Mouse (Mus musculus) lung, embryonic 16.5 days (tissue): ENCODE results near the gene Irx2. TPM values are rescaled to one million over a fixed set of nuclear protein-coding genes. Genes with fewer than 3 reads are reported as not detected.

Experiments
- ATAC-seq: fragments of 200-750 bp; cut with Nextera tagmentation; 2 replicates; pipeline ENCODE4 v1.8.0; 2017; ENCODE audit warnings: low read depth, mild to moderate bottlenecking, moderate library complexity
- H3K27ac ChIP-seq: fragments of 300-500 bp; sonication (generic); 2 replicates; pipeline ENCODE4 v1.5.1; 2014; ENCODE audit warnings: mild to moderate bottlenecking, control low read depth, low read length
- H3K27me3 ChIP-seq: fragments of 300-500 bp; sonication (generic); 2 replicates; pipeline ENCODE4 v1.6.1; 2014; ENCODE audit warnings: low read depth, low read length, mixed read lengths; ENCODE audit not compliant: control insufficient read depth, insufficient read depth
- H3K36me3 ChIP-seq: fragments of 300-500 bp; sonication (generic); 2 replicates; pipeline ENCODE4 v1.6.1; 2014; ENCODE audit warnings: low read length; ENCODE audit not compliant: control insufficient read depth, insufficient read depth
- H3K4me1 ChIP-seq: fragments of 300-500 bp; sonication (generic); replicated peaks from 2 replicates; pipeline ENCODE4 v1.6.1; 2014; ENCODE audit warnings: low read length, mixed read lengths; ENCODE audit not compliant: control insufficient read depth, insufficient read depth
- H3K4me2 ChIP-seq: fragments of 300-500 bp; sonication (generic); 2 replicates; pipeline ENCODE4 v1.6.1; 2014; ENCODE audit warnings: low read depth, low read length, control low read depth
- H3K4me3 ChIP-seq: fragments of 300-500 bp; sonication (generic); 2 replicates; pipeline ENCODE4 v1.5.1; 2014; ENCODE audit warnings: mild to moderate bottlenecking, low read length, control low read depth
- H3K9ac ChIP-seq: fragments of 300-500 bp; sonication (generic); 2 replicates; pipeline ENCODE4 v1.6.1; 2014; ENCODE audit warnings: low read length, control low read depth
- H3K9me3 ChIP-seq: fragments of 300-500 bp; sonication (generic); 2 replicates; pipeline ENCODE4 v1.6.1; 2016; ENCODE audit warnings: low read length; ENCODE audit not compliant: control insufficient read depth
- WGBS: fragments of 180-500 bp; shearing (Covaris S2); extraction: QIAGEN DNeasy Blood & Tissue Kit; methylation state at CpG from one replicate; pipeline ENCODE4 v1.1.7; 2014; 5-methylcytosine and 5-hydroxymethylcytosine counted together
- polyA plus RNA-seq: library from polyadenylated mRNA; unstranded; fragments of >200 nt; fragmentation: Nextera tagmentation; extraction: Ambion mirVana; gene quantifications from 2 replicates; pipeline ENCODE4 v1.2.1, GENCODE M21; 2015

Gene Irx2
- polyA plus RNA-seq, 1 experiment from 2014 or later: 17.3 TPM

DNA sequence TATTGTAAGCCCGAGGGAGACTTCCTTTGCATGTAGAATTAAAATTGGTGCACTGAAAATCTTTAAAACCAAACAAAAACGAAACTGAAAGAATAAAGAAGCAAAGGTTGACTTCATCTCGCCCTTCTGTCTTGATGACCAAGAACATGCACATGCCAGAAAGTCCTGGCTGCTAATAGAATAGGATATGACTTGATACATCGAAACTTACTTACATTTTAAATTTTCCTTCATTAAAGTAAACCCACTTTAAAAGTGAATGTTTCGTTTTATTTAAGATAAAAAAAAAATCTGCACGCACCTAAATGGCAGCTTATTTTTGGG lies 3.8 kb upstream of the Irx2 start:
- Histone ChIP-seq H3K27ac (peak overlapping the region; percentile 76), H3K4me1 (no peaks in the 10 kb centered on the region), H3K36me3 (no peaks in the 10 kb centered on the region), H3K9ac (peak overlapping the region; percentile 70), H3K27me3 (peaks cover 73% of the 10 kb centered on the region), H3K4me2 (peak overlapping the region; percentile 81), H3K9me3 (no peaks in the 10 kb centered on the region), H3K4me3 (peak overlapping the region; percentile 51)
- no peak for ATAC-seq
- WGBS: 4% methylated on average over 6 of the region's 6 CpGs

DNA sequence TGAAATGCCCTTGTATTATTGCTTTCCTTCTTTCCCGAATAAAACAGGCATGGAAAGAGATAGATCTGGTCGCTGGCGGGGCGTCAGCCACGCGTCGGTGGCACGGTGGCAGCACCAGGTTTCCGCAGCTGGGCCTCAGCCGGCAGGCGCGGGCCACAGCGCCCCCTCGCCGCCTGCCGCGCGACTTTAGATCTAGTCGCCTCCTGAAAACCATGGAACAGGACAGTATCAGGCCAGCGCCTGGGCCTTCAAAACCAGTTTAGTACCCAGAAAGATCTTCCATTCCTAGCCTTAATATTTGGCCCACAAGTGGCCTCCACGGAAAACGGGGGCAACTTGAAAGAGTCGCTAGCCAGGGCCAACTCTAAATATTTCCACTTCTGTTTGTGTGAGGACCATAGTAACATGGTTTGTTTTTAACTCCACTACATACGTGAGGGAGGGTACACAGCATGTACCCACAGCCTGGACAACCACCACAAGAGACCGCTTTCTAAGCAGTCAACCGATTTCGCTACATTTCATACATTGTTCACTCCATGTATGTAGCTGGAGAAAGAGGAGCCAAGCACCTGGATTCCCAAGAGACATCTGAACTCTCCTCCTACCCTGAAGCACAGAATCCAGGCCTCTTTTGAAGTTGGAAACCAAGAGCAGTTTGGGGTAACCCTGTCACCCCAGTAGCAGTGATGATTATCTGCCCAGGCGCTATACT lies 3.2 kb upstream of the Irx2 start:
- peak overlapping the region; percentile 81 for H3K4me2 ChIP-seq
- 5% methylated on average over 28 of the region's 28 CpGs for whole genome bisulfite sequencing
- ATAC-seq: no peak
- H3K9me3 ChIP-seq: no peaks in the 10 kb centered on the region
- H3K4me3 ChIP-seq: peak overlapping the region; percentile 51
- H3K4me1 ChIP-seq: no peaks in the 10 kb centered on the region
- peak overlapping the region; percentile 39; the same call in 1 of the 2 replicates for H3K27ac ChIP-seq
- H3K27me3 ChIP-seq: peaks cover 79% of the 10 kb centered on the region
- peak overlapping the region; percentile 58 for H3K9ac ChIP-seq
- no peaks in the 10 kb centered on the region for H3K36me3 ChIP-seq

DNA sequence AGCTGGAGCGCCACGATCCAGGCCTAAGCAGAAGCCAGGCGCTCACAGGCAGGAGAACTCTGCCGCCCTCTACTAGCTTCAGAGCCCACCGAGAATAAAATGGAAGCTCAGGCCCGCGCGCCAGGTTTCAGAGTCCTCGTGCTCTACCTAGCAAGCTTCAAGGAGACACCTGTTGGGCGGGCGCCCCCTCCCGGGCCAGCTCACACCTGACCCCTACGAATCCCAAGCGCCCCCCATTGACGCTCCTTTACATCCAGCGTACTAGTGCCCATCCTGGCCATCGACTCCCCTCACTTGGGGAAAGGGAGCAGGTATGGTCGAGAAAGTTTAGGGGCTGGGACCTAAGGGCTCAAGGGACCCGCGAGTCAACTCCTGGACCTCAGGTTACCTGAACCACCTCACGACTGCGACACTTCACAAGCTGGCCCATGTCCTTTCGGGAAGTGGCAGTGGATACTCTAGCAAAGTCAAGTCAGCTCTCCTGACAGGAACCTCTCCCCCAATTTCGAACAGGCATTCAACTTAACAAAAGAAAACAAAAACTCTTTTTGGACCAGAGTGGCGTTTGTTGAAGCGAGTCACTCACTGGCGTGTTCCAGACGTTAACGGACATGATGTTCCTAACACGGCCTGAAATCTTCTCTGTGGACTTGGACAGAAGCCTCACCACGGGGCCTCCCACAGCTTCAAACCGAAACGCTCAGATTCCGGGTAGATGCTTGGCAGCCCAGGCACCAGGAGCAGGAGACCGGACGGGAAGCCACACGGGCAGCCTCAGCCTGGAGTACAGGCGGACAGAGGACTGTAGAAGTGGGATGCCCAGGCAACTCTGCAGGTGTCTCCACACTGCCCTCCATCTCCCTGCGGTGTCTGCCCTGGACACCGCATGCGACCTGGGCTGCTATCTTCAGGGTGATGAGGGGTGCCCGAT lies 964 bp upstream of the Irx2 start:
- Histone ChIP-seq H3K9me3 (no peaks in the 10 kb centered on the region), H3K36me3 (no peaks in the 10 kb centered on the region), H3K4me3 (peak overlapping the region; percentile 73), H3K27me3 (peaks cover 91% of the 10 kb centered on the region), H3K4me1 (no peaks in the 10 kb centered on the region), H3K4me2 (peak overlapping the region; percentile 81), H3K9ac (peak overlapping the region; percentile 68), H3K27ac (peak overlapping the region; percentile 95)
- ATAC-seq: peak; percentile 13; the same call in 1 of the 2 replicates
- under 1% methylated on average over 42 of the region's 42 CpGs for WGBS

DNA sequence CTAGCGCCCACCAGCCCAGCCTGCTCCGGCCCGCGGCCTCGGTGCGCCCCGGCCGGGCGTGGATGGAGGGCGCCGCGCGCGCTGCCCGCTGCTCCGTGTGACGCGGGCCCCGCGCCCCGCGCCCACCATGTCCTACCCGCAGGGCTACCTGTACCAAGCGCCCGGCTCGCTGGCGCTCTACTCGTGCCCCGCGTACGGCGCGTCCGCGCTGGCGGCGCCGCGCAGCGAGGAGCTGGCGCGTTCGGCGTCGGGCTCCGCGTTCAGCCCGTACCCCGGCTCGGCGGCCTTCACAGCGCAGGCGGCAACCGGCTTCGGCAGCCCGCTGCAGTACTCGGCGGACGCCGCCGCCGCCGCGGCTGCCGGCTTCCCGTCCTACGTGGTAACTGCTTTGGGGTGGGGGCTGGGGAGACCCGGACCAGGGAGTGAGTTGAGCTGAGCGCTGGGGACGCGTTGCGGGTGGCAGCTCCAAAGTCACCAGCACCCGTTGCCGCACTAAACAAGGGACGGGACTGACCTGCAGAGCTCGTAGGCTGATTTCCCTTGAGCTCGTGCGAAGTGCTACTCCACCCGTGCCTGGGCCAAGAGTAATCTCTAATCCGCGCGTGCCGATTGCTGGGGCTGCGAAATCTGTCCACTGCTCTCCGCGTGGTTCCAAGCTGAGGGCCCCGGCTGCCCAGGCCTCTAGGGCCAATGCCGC lies 463 bp downstream of the Irx2 start:
- H3K9ac ChIP-seq: peak overlapping the region; percentile 88
- no peaks in the 10 kb centered on the region for H3K36me3 ChIP-seq
- WGBS: under 1% methylated on average over 62 of the region's 88 CpGs
- H3K27me3 ChIP-seq: peaks cover 85% of the 10 kb centered on the region
- no peaks in the 10 kb centered on the region for H3K4me1 ChIP-seq
- ATAC-seq: no peak; the same call in 1 of the 2 replicates
- H3K4me2 ChIP-seq: peak overlapping the region; percentile 81
- H3K4me3 ChIP-seq: peak overlapping the region; percentile 73
- H3K27ac ChIP-seq: peak overlapping the region; percentile 84
- no peaks in the 10 kb centered on the region for H3K9me3 ChIP-seq

DNA sequence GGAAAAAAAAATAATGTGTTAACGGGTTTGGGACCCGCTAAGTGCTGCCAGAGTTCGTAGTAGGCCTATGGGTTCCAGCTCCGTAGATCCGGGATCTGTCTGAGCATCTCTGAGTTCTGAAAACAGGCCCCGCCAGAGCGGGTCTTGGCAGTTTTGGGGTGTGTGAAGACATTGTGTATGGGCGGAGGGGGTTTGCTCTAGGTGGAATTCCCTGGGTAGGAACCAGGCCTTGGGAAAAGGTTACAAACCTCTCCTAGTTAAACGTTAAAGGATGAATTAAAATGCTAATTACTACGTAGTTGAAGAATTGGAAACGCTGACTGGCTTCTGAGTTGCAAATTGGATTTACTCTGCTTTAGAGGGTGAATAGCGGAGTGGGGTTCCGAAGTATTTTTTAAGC lies 1.2 kb downstream of the Irx2 start:
- H3K27me3 ChIP-seq: peaks cover 84% of the 10 kb centered on the region
- no peaks in the 10 kb centered on the region for H3K36me3 ChIP-seq
- no peaks in the 10 kb centered on the region for H3K4me1 ChIP-seq
- H3K27ac ChIP-seq: 0 out of 2 replicates have a peak overlapping the region, but pooled peaks have one; percentile 1
- peak overlapping the region; percentile 88 for H3K9ac ChIP-seq
- ATAC-seq: no peak
- 2% methylated on average over 13 of the region's 13 CpGs for WGBS
- peak overlapping the region; percentile 45 for H3K4me2 ChIP-seq
- H3K4me3 ChIP-seq: peak overlapping the region; percentile 73
- H3K9me3 ChIP-seq: no peaks in the 10 kb centered on the region

DNA sequence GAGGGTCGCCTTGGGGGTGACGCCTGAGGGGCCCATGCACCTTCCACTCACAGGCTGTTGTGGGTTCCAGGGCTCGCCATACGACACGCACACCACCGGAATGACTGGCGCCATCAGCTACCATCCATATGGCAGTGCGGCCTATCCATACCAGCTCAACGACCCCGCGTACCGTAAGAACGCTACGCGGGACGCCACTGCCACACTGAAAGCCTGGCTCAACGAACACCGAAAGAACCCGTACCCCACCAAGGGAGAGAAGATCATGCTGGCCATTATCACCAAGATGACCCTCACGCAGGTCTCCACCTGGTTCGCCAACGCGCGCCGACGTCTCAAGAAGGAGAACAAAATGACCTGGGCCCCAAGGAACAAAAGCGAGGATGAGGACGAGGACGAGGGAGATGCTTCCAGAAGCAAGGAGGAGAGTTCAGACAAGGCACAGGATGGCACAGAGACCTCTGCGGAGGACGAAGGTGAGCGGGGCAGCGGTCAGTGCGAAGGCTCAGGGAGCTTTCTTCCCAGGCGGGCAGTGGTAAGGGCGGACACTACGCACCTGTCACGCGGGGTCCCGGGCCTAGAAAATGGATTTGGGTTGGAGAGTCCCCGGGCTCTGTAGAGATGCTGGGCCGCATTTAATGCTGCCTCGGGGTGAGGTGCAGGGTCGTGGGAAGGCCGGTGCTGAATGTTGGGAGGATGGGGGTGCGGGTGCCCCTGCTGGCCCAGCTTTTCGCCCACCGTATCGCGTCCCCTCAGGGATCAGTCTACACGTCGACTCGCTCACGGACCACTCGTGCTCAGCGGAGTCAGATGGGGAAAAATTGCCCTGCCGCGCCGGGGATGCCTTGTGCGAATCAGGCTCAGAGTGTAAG lies 2.1 kb downstream of the Irx2 start:
- H3K4me3 ChIP-seq: peak overlapping the region; percentile 73
- no peak overlapping the region for H3K27ac ChIP-seq
- no peaks in the 10 kb centered on the region for H3K4me1 ChIP-seq
- H3K27me3 ChIP-seq: peaks cover 86% of the 10 kb centered on the region
- ATAC-seq: no peak
- under 1% methylated on average over 60 of the region's 60 CpGs for WGBS
- no peaks in the 10 kb centered on the region for H3K36me3 ChIP-seq
- no peaks in the 10 kb centered on the region for H3K9me3 ChIP-seq
- peak overlapping the region; percentile 45 for H3K4me2 ChIP-seq
- H3K9ac ChIP-seq: peak overlapping the region; percentile 88

DNA sequence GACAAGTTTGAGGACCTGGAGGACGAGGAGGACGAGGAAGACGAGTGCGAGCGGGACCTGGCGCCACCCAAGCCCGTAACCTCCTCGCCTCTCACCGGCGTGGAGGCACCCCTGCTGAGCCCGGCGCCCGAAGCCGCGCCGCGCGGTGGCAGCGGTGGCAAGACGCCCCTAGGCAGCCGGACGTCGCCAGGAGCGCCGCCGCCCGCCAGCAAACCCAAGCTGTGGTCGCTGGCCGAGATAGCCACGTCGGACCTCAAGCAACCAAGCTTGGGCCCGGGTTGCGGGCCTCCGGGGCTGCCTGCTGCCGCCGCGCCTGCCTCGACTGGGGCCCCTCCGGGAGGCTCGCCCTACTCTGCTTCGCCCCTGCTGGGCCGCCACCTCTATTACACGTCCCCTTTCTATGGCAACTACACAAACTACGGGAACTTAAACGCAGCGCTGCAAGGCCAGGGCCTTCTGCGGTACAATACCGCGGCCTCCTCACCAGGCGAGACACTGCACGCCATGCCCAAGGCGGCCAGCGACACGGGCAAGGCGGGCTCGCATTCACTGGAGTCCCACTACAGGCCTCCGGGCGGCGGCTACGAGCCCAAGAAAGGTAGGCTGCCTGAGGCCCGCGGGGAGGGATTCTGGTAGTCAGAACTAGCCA lies 2.9 kb downstream of the Irx2 start:
- no peak for ATAC-seq
- Histone ChIP-seq H3K9me3 (no peaks in the 10 kb centered on the region), H3K4me1 (no peaks in the 10 kb centered on the region), H3K27ac (peak overlapping the region; percentile 9; the same call in 1 of the 2 replicates), H3K36me3 (no peaks in the 10 kb centered on the region), H3K4me2 (peak overlapping the region; percentile 45), H3K27me3 (peaks cover 84% of the 10 kb centered on the region), H3K9ac (peak overlapping the region; percentile 88), H3K4me3 (peak overlapping the region; percentile 73)
- WGBS: under 1% methylated on average over 57 of the region's 62 CpGs

DNA sequence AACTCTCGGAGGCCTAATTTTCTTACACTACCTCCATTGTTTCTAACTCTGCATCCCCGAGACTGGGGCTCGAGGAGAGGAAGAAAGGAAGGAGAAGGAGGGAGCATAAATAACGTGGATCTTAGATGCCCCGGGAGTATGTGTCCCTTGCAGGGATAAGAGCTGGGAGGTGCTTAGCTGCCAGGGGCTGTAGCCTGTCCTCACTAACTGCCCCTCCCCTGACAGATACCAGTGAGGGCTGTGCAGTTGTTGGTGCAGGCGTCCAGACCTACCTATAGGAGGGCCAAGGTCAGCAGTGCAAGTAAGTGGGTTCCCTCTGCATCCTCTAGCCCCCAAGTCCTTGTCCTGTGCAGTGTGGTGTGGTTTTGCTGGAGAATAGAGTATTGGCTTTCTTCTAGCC lies 3.7 kb downstream of the Irx2 start:
- Histone ChIP-seq H3K4me1 (no peaks in the 10 kb centered on the region), H3K9me3 (no peaks in the 10 kb centered on the region), H3K4me2 (peak overlapping the region; percentile 45), H3K27ac (no peak overlapping the region), H3K27me3 (peaks cover 82% of the 10 kb centered on the region), H3K36me3 (no peaks in the 10 kb centered on the region), H3K4me3 (peak overlapping the region; percentile 73), H3K9ac (peak overlapping the region; percentile 88)
- no peak for ATAC-seq
- WGBS: 6% methylated on average over 6 of the region's 6 CpGs
